Mouse (Mus musculus) CH12.LX (cell line): Measurements from ENCODE around the gene Syn3. TPM values are rescaled to one million over a fixed set of nuclear protein-coding genes. Genes with fewer than 3 reads are reported as not detected.

Experiments
- DNase-seq: peaks from one replicate; pipeline ENCODE4 v3.0.0-alpha.2; 2013; ENCODE audit errors: extremely low read depth
- H3K27ac ChIP-seq: 2 replicates; pipeline ENCODE4 v1.5.1; 2012; ENCODE audit warnings: low read depth, mild to moderate bottlenecking, control low read depth, moderate library complexity; ENCODE audit not compliant: insufficient read depth
- H3K27me3 ChIP-seq: replicated peaks from 2 replicates; pipeline ENCODE3; 2012; ENCODE audit warnings: inconsistent platforms
- H3K36me3 ChIP-seq, 2 experiments: replicated peaks in 1 of 2; 2 replicates each; pipeline versions ENCODE3 to v1.6.1; 2012; ENCODE audit warnings: inconsistent platforms in 1 of 2, low read length in 1 of 2, mild to moderate bottlenecking in 1 of 2, mixed read lengths in 1 of 2, moderate library complexity in 1 of 2; ENCODE audit not compliant: control insufficient read depth in 1 of 2, insufficient read depth in 1 of 2
- H3K4me1 ChIP-seq, 2 experiments: 2 replicates each; pipeline ENCODE4 v1.6.1; 2012; ENCODE audit warnings: inconsistent platforms in 1 of 2, moderate library complexity in 1 of 2; ENCODE audit not compliant: insufficient read depth in 2 of 2, control insufficient read depth in 1 of 2
- H3K4me2 ChIP-seq: 2 replicates; pipeline ENCODE4 v1.6.1; 2012; ENCODE audit warnings: low read depth, mild to moderate bottlenecking, control low read depth; ENCODE audit not compliant: poor library complexity, insufficient read depth, severe bottlenecking
- H3K4me3 ChIP-seq, 3 experiments: fragments of 150-350 bp in 1 of 3; sonication (generic) in 1 of 3; replicated peaks in 1 of 3; 2 replicates each; pipeline versions ENCODE3 to v1.5.1; 2011 to 2012; ENCODE audit warnings: low read depth in 2 of 3, low read length in 2 of 3, mild to moderate bottlenecking in 2 of 3, moderate library complexity in 2 of 3, control low read depth in 1 of 3, improper control_type of control experiment in 1 of 3, inconsistent platforms in 1 of 3, mixed read lengths in 1 of 3; ENCODE audit not compliant: poor library complexity in 1 of 3
- H3K79me2 ChIP-seq: replicated peaks from 2 replicates; pipeline ENCODE4 v1.6.1; 2012; ENCODE audit warnings: mild to moderate bottlenecking, moderate library complexity; ENCODE audit not compliant: control insufficient read depth, poor library complexity, insufficient read depth, severe bottlenecking; ENCODE audit errors: extremely low read depth
- H3K9ac ChIP-seq: 2 replicates; pipeline ENCODE4 v1.6.1; 2012; ENCODE audit warnings: low read depth, mild to moderate bottlenecking, control low read depth, moderate library complexity; ENCODE audit not compliant: insufficient read depth
- H3K9me3 ChIP-seq: replicated peaks from 2 replicates; pipeline ENCODE3; 2012; ENCODE audit warnings: low read length, inconsistent platforms, mixed read lengths
- BHLHE40 ChIP-seq: IDR thresholded peaks from 2 replicates; pipeline ENCODE4 v1.6.1; 2011; ENCODE audit warnings: mild to moderate bottlenecking, low read depth, low read length, improper control_type of control experiment
- CHD1 ChIP-seq: IDR thresholded peaks from 2 replicates; pipeline ENCODE4 v1.6.1; 2012; ENCODE audit warnings: low read depth, low read length, improper control_type of control experiment, inconsistent platforms
- CHD2 ChIP-seq: IDR thresholded peaks from 2 replicates; pipeline ENCODE4 v1.6.1; 2011; ENCODE audit warnings: low read length, improper control_type of control experiment
- CTCF ChIP-seq, 2 experiments: IDR thresholded peaks in 1 of 2; conservative IDR thresholded peaks in 1 of 2; 2 replicates each; pipeline ENCODE4 v1.5.1; 2011 to 2012; ENCODE audit warnings: low read depth in 2 of 2, low read length in 2 of 2, improper control_type of control experiment in 1 of 2, inconsistent platforms in 1 of 2, mild to moderate bottlenecking in 1 of 2, moderate library complexity in 1 of 2
- E2F4 ChIP-seq: IDR thresholded peaks from 2 replicates; pipeline ENCODE4 v1.6.1; 2011; ENCODE audit warnings: low read depth, low read length, improper control_type of control experiment; ENCODE audit not compliant: insufficient replicate concordance
- ELF1 ChIP-seq: IDR thresholded peaks from 2 replicates; pipeline ENCODE4 v1.6.1; 2014; ENCODE audit warnings: low read depth, mild to moderate bottlenecking, inconsistent platforms, low read length, improper control_type of control experiment
- EP300 ChIP-seq: IDR thresholded peaks from 2 replicates; pipeline ENCODE4 v1.6.1; 2011; ENCODE audit warnings: low read length, improper control_type of control experiment
- IRF4 ChIP-seq: IDR thresholded peaks from 2 replicates; pipeline ENCODE4 v1.6.1; 2014; ENCODE audit warnings: low read depth, mild to moderate bottlenecking, inconsistent platforms, low read length, improper control_type of control experiment
- KAT2A ChIP-seq: IDR thresholded peaks from 2 replicates; pipeline ENCODE4 v1.6.1; 2012; ENCODE audit warnings: low read length, improper control_type of control experiment, inconsistent platforms; ENCODE audit not compliant: insufficient replicate concordance
- MAZ ChIP-seq: IDR thresholded peaks from 2 replicates; pipeline ENCODE4 v1.6.1; 2012; ENCODE audit warnings: low read depth, mild to moderate bottlenecking, inconsistent platforms, low read length, improper control_type of control experiment, moderate library complexity
- MXI1 ChIP-seq: IDR thresholded peaks from 2 replicates; pipeline ENCODE4 v1.6.1; 2011; ENCODE audit warnings: mild to moderate bottlenecking, low read depth, low read length, improper control_type of control experiment
- MYC ChIP-seq: IDR thresholded peaks from 2 replicates; pipeline ENCODE4 v1.6.1; 2011; ENCODE audit warnings: low read depth, mild to moderate bottlenecking, improper control_type of control experiment, low read length
- NELFE ChIP-seq: IDR thresholded peaks from 2 replicates; pipeline ENCODE4 v1.6.1; 2011; ENCODE audit warnings: low read depth, low read length, improper control_type of control experiment
- PAX5 ChIP-seq: IDR thresholded peaks from 2 replicates; pipeline ENCODE4 v1.6.1; 2012; ENCODE audit warnings: low read length, inconsistent platforms, mixed read lengths
- POLR2A ChIP-seq: IDR thresholded peaks from 2 replicates; pipeline ENCODE4 v1.6.1; 2011; ENCODE audit warnings: low read depth, mild to moderate bottlenecking, improper control_type of control experiment, low read length
- POLR2AphosphoS2 ChIP-seq: IDR thresholded peaks from 2 replicates; pipeline ENCODE4 v1.6.1; 2011; ENCODE audit warnings: low read depth, low read length, improper control_type of control experiment
- RAD21 ChIP-seq: IDR thresholded peaks from 2 replicates; pipeline ENCODE4 v1.6.1; 2011; ENCODE audit warnings: low read depth, mild to moderate bottlenecking, low read length, improper control_type of control experiment, moderate library complexity
- RCOR1 ChIP-seq: conservative IDR thresholded peaks from 2 replicates; pipeline ENCODE4 v1.6.1; 2012; ENCODE audit warnings: low read depth, mild to moderate bottlenecking, inconsistent platforms, low read length, improper control_type of control experiment
- SIN3A ChIP-seq: IDR thresholded peaks from 2 replicates; pipeline ENCODE4 v1.6.1; 2012; ENCODE audit warnings: low read length, improper control_type of control experiment, inconsistent platforms
- SMC3 ChIP-seq: IDR thresholded peaks from 2 replicates; pipeline ENCODE4 v1.6.1; 2011; ENCODE audit warnings: low read depth, low read length, improper control_type of control experiment
- TBP ChIP-seq: conservative IDR thresholded peaks from 2 replicates; pipeline ENCODE4 v1.6.1; 2011; ENCODE audit warnings: low read depth, low read length, improper control_type of control experiment
- TCF12 ChIP-seq: IDR thresholded peaks from 2 replicates; pipeline ENCODE4 v1.6.1; 2014; ENCODE audit warnings: low read depth, mild to moderate bottlenecking, inconsistent platforms, low read length, improper control_type of control experiment
- USF1 ChIP-seq: IDR thresholded peaks from 2 replicates; pipeline ENCODE4 v1.6.1; 2014; ENCODE audit warnings: low read depth, mild to moderate bottlenecking, inconsistent platforms, low read length, improper control_type of control experiment
- ZC3H11A ChIP-seq: IDR thresholded peaks from 2 replicates; pipeline ENCODE4 v1.6.1; 2012; ENCODE audit warnings: low read depth, mild to moderate bottlenecking, inconsistent platforms, low read length, improper control_type of control experiment
- ZKSCAN1 ChIP-seq: IDR thresholded peaks from 2 replicates; pipeline ENCODE4 v1.6.1; 2012; ENCODE audit warnings: low read depth, inconsistent platforms, low read length, improper control_type of control experiment, borderline replicate concordance
- dilution Hi-C: fragments of 300-500 bp; cut with MboI; formaldehyde crosslinking; loops from 2 replicates; pipeline ENCODE4 v1.14.3; 2020; ENCODE audit warnings: low sequenced_read_pairs; ENCODE audit not compliant: extremely low pct_unique_long_range_greater_than_20kb, extremely low pct_ligation_motif_present
- in situ Hi-C: fragments of 300-500 bp; cut with MboI; formaldehyde crosslinking; loops from 3 replicates; pipeline ENCODE4 v1.14.3; 2019; ENCODE audit warnings: low sequenced_read_pairs, low pct_ligation_motif_present, low pct_unique_long_range_greater_than_20kb, mixed read lengths
- polyA plus RNA-seq: library from polyadenylated mRNA; unstranded; fragments of >175 nt; gene quantifications from 2 replicates; pipeline ENCODE4 v1.2.1, GENCODE M21; 2012; ENCODE audit warnings: low read depth; ENCODE audit not compliant: insufficient read length
- total RNA-seq, 2 experiments: library from RNA; depleted of rRNA; stranded (reverse); fragments of 300-350 nt in 1 of 2; fragments of >200 nt in 1 of 2; gene quantifications; 2 replicates each; pipeline ENCODE4 v1.2.3; 2012 to 2014

Syn3 gene
- total and polyA plus RNA-seq, 3 experiments, result 2.8 to 8.9 (median 5.6) TPM

- Histone ChIP-seq H3K4me2 (no peak overlapping the region), H3K27me3 (no peaks in the 10 kb centered on the region), H3K4me3 (no peak overlapping the region), H3K9ac (no peak overlapping the region), H3K4me1 (peaks cover 3 to 34% of the 10 kb centered on the region in 2 experiments; a peak in 3 of 4 replicates), H3K9me3 (no peaks in the 10 kb centered on the region), H3K27ac (no peak overlapping the region), H3K79me2 (no peaks in the 10 kb centered on the region), H3K36me3 (peaks cover 6 to 60% of the 10 kb centered on the region in 2 experiments)
- dilution Hi-C loops, result no loop called here
- TF ChIP-seq CTCF (conservative IDR thresholded peaks at IDR 0.05 in 1 of 2, IDR thresholded peaks at IDR 0.05 in 1 of 2; ENCODE audit: low read depth in 2 of 2, low read length in 2 of 2) (no peak), PAX5 (no peak), RAD21 (no peak), BHLHE40 (no peak), NELFE (no peak), KAT2A (no peak), TBP (no peak), MYC (no peak), E2F4 (no peak), MXI1 (no peak), POLR2A (no peak), CHD2 (no peak), ZC3H11A (no peak), RCOR1 (no peak), IRF4 (no peak), ELF1 (no peak), CHD1 (no peak), EP300 (no peak)
- in situ Hi-C loops, result no loop called here
- no peak for DNase-seq
Measured at GRCm38 (mm10) chr10:86384655-86385054, 114.0 kb downstream of the Syn3 start.

GRCm38 (mm10) chr10:86381922-86382260 is 116.8 kb downstream of the Syn3 start:
- no peak overlapping the region for H3K9ac ChIP-seq
- dilution Hi-C loops, result no loop called here
- no peak overlapping the region for H3K4me2 ChIP-seq
- TF ChIP-seq POLR2AphosphoS2, result no peak
- no peak for TF ChIP-seq USF1
- no peak for TF ChIP-seq TCF12
- no peak for TF ChIP-seq IRF4
- TF ChIP-seq SIN3A, result no peak
- TF ChIP-seq RCOR1, result no peak
- no peak for TF ChIP-seq SMC3
- no peak for TF ChIP-seq MAZ
- TF ChIP-seq ZKSCAN1, result no peak
- H3K27me3 ChIP-seq, result no peaks in the 10 kb centered on the region
- H3K36me3 ChIP-seq, result peaks cover 6 to 56% of the 10 kb centered on the region in 2 experiments
- no peak for DNase-seq
- H3K27ac ChIP-seq, result no peak overlapping the region
- no peak overlapping the region for H3K4me3 ChIP-seq
- no peaks in the 10 kb centered on the region for H3K79me2 ChIP-seq
- in situ Hi-C loops, result no loop called here
- H3K9me3 ChIP-seq, result no peaks in the 10 kb centered on the region
- H3K4me1 ChIP-seq, result peaks cover 3 to 23% of the 10 kb centered on the region in 2 experiments; a peak in 3 of 4 replicates
